Mouse (Mus musculus) neural tube, embryonic 11.5 days (tissue): ENCODE results near the gene Map2k1. TPM values are rescaled to one million over a fixed set of nuclear protein-coding genes. Genes with fewer than 3 reads are reported as not detected.

Experiments
- ATAC-seq: fragments of 200-750 bp; cut with Nextera tagmentation; 2 replicates; pipeline ENCODE4 v1.8.0; 2017; ENCODE audit warnings: moderate number of reproducible peaks, mild to moderate bottlenecking, moderate TSS enrichment, moderate library complexity; ENCODE audit not compliant: insufficient read depth, low FRiP score, low TSS enrichment
- DNase-seq: peaks from one replicate; pipeline ENCODE4 v3.0.0-alpha.2; 2015; ENCODE audit warnings: low spot score
- H3K27ac ChIP-seq: fragments of 300-500 bp; sonication (generic); 2 replicates; pipeline ENCODE4 v1.5.1; 2014; ENCODE audit warnings: low read depth, mild to moderate bottlenecking, low read length
- H3K27me3 ChIP-seq: fragments of 300-500 bp; sonication (generic); 2 replicates; pipeline ENCODE4 v1.6.1; 2014; ENCODE audit warnings: mild to moderate bottlenecking, low read length, mixed read lengths; ENCODE audit not compliant: control insufficient read depth, insufficient read depth
- H3K36me3 ChIP-seq: fragments of 300-500 bp; sonication (generic); 2 replicates; pipeline ENCODE4 v1.6.1; 2014; ENCODE audit warnings: mild to moderate bottlenecking, low read length, moderate library complexity, mixed read lengths; ENCODE audit not compliant: control insufficient read depth, insufficient read depth
- H3K4me1 ChIP-seq: fragments of 300-500 bp; sonication (generic); 2 replicates; pipeline ENCODE4 v1.6.1; 2014; ENCODE audit warnings: low read length, mixed read lengths; ENCODE audit not compliant: control insufficient read depth, insufficient read depth
- H3K4me2 ChIP-seq: fragments of 300-500 bp; sonication (generic); 2 replicates; pipeline ENCODE4 v1.6.1; 2014; ENCODE audit warnings: low read depth, mild to moderate bottlenecking, moderate library complexity
- H3K4me3 ChIP-seq: fragments of 300-500 bp; sonication (generic); 2 replicates; pipeline ENCODE4 v1.5.1; 2014; ENCODE audit warnings: low read depth, low read length
- H3K9ac ChIP-seq: fragments of 300-500 bp; sonication (generic); 2 replicates; pipeline ENCODE4 v1.6.1; 2014; ENCODE audit warnings: mild to moderate bottlenecking, low read length
- H3K9me3 ChIP-seq: fragments of 300-500 bp; sonication (generic); 2 replicates; pipeline ENCODE4 v1.6.1; 2016; ENCODE audit warnings: low read length; ENCODE audit not compliant: control insufficient read depth
- WGBS: fragments of 180-500 bp; shearing (Covaris S2); extraction: QIAGEN DNeasy Blood & Tissue Kit; methylation state at CpG from one replicate; pipeline ENCODE4 v1.1.7; 2014; 5-methylcytosine and 5-hydroxymethylcytosine counted together
- polyA plus RNA-seq: library from polyadenylated mRNA; unstranded; fragments of >200 nt; fragmentation: Nextera tagmentation; extraction: Ambion mirVana; gene quantifications from 2 replicates; pipeline ENCODE4 v1.2.1, GENCODE M21; 2014

Gene Map2k1
- polyA plus RNA-seq, 1 experiment from 2014 or later = 84.5 TPM

DNA sequence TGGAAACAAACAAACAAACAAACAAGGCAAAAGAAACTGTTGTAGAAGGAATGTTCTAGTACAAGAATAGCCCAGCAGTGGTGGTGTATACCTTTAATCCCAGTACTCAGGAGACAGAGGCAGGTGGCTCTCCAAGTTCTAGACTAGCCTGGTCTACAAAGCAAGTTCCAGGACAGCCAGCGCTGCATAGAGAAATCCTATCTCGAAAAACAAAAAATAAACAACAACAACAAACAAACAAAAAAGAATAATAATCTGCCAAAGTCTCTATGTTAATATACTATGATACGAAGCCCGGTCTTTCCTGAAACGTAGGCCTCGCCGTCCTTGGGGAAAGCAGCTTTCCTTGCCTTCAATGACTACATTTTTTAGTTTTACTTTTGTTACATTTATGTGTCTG is 17.4 kb downstream of the Map2k1 start:
- H3K27ac ChIP-seq = no peak overlapping the region
- no peaks in the 10 kb centered on the region for H3K9me3 ChIP-seq
- DNase-seq (no peak), ATAC-seq (no peak)
- H3K4me3 ChIP-seq = no peak overlapping the region
- no peak overlapping the region for H3K4me2 ChIP-seq
- no peak overlapping the region for H3K9ac ChIP-seq
- 95% methylated on average over 7 of the region's 7 CpGs for WGBS
- no peaks in the 10 kb centered on the region for H3K27me3 ChIP-seq
- peaks cover 18% of the 10 kb centered on the region for H3K4me1 ChIP-seq
- H3K36me3 ChIP-seq = no peaks in the 10 kb centered on the region

DNA sequence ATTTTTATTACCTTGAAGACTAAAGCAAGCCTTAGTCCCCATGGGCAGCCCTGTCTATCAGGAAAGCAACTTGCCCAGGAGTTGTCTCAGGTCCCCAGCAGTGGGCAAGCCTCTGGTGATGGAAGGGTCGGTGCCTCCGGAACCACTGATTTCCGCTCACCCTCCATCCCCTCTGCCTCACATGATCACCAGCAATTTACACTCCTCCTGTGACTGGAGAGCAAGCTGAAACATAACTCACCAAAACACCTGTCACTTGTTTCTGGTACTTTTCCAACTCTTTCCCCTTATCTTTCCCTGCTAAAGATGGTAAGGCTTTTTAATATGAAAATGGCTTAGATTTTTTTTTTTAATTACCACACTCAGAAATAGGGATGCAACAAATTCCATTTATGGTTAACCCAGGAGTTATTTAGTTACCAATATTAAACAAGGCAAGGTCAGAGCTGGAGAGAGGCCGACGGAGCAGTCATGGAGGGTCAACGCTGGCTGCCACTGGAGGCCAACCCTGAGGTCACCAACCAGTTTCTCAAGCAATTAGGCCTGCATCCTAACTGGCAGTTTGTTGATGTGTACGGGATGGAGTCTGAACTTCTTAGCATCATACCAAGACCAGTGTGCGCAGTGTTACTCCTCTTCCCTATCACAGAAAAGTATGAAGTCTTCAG is 18.5 kb downstream of the Map2k1 start, which contains the start of gene Uchl4:
Gene Uchl4 (plus strand): TSS at position 434 of the 668 bp plus-strand sequence.
- H3K27ac ChIP-seq = peak within 1 kb of the TSS; percentile 34
- no peak within 1 kb of the TSS for H3K9ac ChIP-seq
- ATAC-seq (no peak), DNase-seq (no peak)
- no peak within 1 kb of the TSS for H3K4me3 ChIP-seq
- peaks cover 18% of the 10 kb centered on the region for H3K4me1 ChIP-seq
- no peaks in the 10 kb centered on the region for H3K9me3 ChIP-seq
- no peak within 1 kb of the TSS for H3K4me2 ChIP-seq
- 91% methylated on average over 8 of the region's 8 CpGs for WGBS
- H3K27me3 ChIP-seq = no peaks in the 10 kb centered on the region
- no peaks in the 10 kb centered on the region for H3K36me3 ChIP-seq

DNA sequence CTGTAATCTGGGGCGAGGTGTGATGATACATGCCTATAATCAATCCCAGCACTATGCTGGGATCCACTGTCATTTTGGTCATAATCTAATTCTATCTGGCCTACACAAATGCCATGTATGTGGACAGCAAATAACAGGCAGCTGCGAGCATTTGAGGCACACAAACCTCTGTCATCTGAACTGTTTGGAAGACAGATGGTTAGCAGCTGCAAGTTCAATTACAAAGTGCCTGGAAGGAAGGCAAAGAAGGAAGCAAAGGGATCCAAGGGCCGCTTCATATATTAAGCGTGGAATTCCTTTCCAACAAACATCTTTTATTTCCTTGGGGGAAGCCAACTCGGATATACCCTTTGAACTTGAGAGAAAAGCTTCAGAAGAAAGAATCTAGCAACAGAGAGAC is 19.8 kb downstream of the Map2k1 start:
- no peak overlapping the region for H3K4me3 ChIP-seq
- DNase-seq (peak; percentile 50), ATAC-seq (no peak)
- no peaks in the 10 kb centered on the region for H3K36me3 ChIP-seq
- 33% methylated on average over 5 of the region's 5 CpGs for WGBS
- no peak overlapping the region for H3K9ac ChIP-seq
- H3K9me3 ChIP-seq = no peaks in the 10 kb centered on the region
- H3K27ac ChIP-seq = peak overlapping the region; percentile 34; the same call in 1 of the 2 replicates
- H3K4me2 ChIP-seq = no peak overlapping the region
- H3K4me1 ChIP-seq = peaks cover 18% of the 10 kb centered on the region
- no peaks in the 10 kb centered on the region for H3K27me3 ChIP-seq

DNA sequence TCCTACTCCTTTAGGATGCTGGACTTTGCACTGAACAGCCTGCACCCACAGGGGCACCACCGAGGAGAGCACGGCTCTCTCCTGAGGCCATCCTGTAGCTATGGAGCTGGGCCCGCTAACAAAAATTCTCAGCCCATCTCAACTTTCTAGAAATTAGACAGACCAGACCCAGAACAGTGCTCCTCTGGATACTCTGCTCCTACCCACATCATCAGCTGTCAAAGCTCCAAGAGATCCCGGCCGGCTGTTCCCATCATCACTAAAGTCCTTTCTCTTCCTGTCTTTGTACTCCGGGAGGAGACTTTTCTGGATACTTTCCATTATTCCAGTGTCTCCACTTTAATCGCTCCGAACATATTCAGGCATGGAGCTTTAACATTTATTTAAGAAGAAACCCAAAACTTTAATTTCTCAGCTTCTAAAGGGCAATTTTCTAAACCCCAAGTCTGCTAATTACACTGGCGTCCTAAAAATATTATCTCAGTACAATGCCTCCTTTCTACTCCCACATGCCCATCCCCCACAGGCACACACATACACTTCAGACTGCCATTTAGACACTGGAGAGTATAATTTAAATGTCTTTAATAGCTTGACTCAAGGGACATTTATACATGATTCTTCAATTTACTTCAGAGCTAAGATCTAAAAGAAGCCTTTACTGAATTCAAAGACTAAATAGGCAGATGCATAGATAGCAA is 21.0 kb downstream of the Map2k1 start:
- Histone ChIP-seq H3K27me3 (no peaks in the 10 kb centered on the region), H3K4me2 (no peak overlapping the region), H3K4me3 (no peak overlapping the region), H3K4me1 (peaks cover 18% of the 10 kb centered on the region), H3K9ac (no peak overlapping the region), H3K27ac (no peak overlapping the region), H3K9me3 (no peaks in the 10 kb centered on the region), H3K36me3 (no peaks in the 10 kb centered on the region)
- DNase-seq (peak; percentile 19), ATAC-seq (no peak)
- 66% methylated on average over 9 of the region's 9 CpGs for WGBS

DNA sequence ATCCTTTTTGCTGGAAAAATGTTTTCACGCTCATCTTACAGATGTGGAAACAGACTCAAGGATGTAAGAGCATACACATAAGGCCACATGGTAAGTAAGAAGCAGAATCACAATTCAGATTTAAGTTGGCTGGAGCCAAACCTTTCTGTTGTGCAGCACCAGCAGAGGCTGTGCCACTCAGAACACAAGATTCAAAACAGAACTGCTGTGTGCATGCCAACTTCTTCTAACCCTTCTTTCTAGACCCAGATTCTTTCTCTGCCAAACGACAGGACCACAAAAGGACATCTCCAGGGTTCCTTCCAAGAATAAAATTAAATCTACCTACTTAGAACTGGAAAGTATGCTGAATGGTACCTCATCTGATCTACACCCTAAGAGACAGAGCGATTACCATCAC is 21.8 kb downstream of the Map2k1 start:
- H3K27me3 ChIP-seq = no peaks in the 10 kb centered on the region
- 90% methylated on average over 3 of the region's 3 CpGs for WGBS
- no peak overlapping the region for H3K4me3 ChIP-seq
- H3K36me3 ChIP-seq = no peaks in the 10 kb centered on the region
- H3K9ac ChIP-seq = no peak overlapping the region
- H3K9me3 ChIP-seq = no peaks in the 10 kb centered on the region
- ATAC-seq = no peak
- no peak for DNase-seq
- no peak overlapping the region for H3K4me2 ChIP-seq
- peaks cover 18% of the 10 kb centered on the region for H3K4me1 ChIP-seq
- H3K27ac ChIP-seq = no peak overlapping the region

DNA sequence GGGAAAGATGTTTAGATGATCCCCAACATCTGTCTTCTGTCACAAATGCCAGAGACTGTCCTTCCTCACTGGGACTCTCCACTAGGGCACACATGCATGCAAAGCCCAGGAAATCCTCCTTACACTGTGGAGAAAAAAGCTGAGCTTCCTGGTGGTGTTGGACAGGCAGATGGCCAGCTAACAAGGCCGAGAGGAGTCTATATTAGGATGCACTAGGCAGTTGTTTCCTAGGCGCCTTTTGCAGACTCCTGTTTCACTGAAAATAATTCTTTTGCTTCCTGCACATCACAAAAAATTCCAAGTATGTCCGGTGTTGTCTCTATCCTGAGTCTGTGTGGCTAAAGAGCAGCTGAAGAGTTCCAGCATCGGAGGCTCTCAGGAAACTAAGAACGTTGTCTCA is 22.3 kb downstream of the Map2k1 start:
- Histone ChIP-seq H3K27ac (no peak overlapping the region), H3K9ac (no peak overlapping the region), H3K4me3 (no peak overlapping the region), H3K27me3 (no peaks in the 10 kb centered on the region), H3K36me3 (no peaks in the 10 kb centered on the region), H3K9me3 (no peaks in the 10 kb centered on the region), H3K4me1 (peaks cover 18% of the 10 kb centered on the region), H3K4me2 (no peak overlapping the region)
- no peak for ATAC-seq
- DNase-seq = no peak
- WGBS = 70% methylated on average over 5 of the region's 5 CpGs

DNA sequence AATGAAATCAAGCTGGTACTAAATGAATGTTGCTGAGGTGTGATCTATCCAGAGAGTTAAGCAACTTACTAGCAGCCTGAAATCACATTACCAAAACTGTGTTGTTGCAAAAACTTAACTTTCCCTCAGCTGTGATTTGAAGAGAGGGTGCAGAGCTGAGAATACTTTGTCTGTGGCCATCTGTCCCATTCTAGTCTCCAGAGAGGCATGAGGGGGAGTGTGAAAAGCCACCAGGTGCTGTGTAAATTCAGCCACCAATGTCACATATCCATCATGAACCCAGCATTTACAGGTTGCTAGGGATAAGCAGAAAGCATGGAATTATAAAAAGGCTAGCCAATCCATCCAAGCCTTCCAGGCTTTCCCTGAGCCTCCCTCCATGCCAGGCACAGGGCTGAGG is 24.5 kb downstream of the Map2k1 start:
- no peaks in the 10 kb centered on the region for H3K27me3 ChIP-seq
- no peak overlapping the region for H3K9ac ChIP-seq
- no peak overlapping the region for H3K27ac ChIP-seq
- peaks cover 2% of the 10 kb centered on the region; the same call in 1 of the 2 replicates for H3K36me3 ChIP-seq
- peaks cover 16% of the 10 kb centered on the region for H3K4me1 ChIP-seq
- no peaks in the 10 kb centered on the region for H3K9me3 ChIP-seq
- no peak overlapping the region for H3K4me3 ChIP-seq
- ATAC-seq (no peak), DNase-seq (no peak)
- H3K4me2 ChIP-seq = no peak overlapping the region

DNA sequence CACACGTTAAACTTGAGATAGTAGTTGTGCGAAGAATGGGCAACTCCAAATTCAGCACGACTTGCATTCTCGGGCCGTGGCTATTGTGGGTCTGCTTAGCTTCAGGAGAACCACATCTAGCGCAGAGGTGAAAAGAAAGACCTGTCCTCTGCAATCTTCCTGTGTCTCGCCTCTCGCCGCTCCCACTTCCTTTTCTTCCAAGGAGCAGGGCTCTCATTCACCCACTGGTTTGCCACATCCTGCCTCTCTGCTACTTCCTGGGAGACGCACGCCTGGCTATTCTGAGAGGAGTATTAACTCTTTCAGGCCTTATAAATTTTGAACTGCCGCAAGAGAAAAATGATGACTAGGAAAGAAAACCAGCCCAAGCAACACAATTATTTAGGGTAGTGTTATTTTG is 25.7 kb downstream of the Map2k1 start:
- Histone ChIP-seq H3K9ac (no peak overlapping the region), H3K4me3 (no peak overlapping the region), H3K9me3 (no peaks in the 10 kb centered on the region), H3K4me2 (no peak overlapping the region), H3K27ac (no peak overlapping the region), H3K27me3 (no peaks in the 10 kb centered on the region), H3K4me1 (peaks cover 9% of the 10 kb centered on the region; the same call in 1 of the 2 replicates), H3K36me3 (peaks cover 2% of the 10 kb centered on the region; the same call in 1 of the 2 replicates)
- 86% methylated on average over 12 of the region's 12 CpGs for WGBS
- DNase-seq (no peak), ATAC-seq (no peak)

DNA sequence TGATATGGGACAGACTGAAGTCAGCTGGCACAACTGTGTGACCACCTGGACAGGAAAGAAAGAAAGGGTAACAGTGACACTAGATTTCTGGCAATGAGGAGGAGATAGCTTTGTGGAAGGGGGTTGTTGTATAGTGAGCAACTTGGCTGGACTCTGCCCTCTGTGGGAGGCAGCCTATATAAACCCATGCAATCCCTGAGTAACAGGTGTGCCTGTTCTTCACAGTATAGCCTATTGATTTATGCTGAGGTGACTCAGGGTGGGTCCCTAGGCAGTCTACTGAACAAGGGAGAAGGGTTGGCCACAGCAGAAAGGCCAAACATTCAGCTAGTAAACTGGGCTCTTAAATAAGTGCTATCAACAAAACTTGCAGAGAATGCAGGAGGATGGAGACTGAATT is 27.6 kb downstream of the Map2k1 start:
- Histone ChIP-seq H3K27ac (no peak overlapping the region), H3K4me2 (no peak overlapping the region), H3K36me3 (peaks cover 2% of the 10 kb centered on the region; the same call in 1 of the 2 replicates), H3K27me3 (no peaks in the 10 kb centered on the region), H3K4me1 (no peaks in the 10 kb centered on the region; the same call in 1 of the 2 replicates), H3K9ac (no peak overlapping the region), H3K9me3 (no peaks in the 10 kb centered on the region), H3K4me3 (no peak overlapping the region)
- no peak for ATAC-seq
- DNase-seq = no peak
